Mouse (Mus musculus) embryonic facial prominence, embryonic 10.5 days (tissue): ENCODE measurements around the gene Wrap73. TPM values are rescaled to one million over a fixed set of nuclear protein-coding genes. Genes with fewer than 3 reads are reported as not detected.

Experiments used
- DNase-seq: peaks from one replicate; pipeline ENCODE4 v3.0.0-alpha.2; 2017; ENCODE audit warnings: low spot score
- H3K27ac ChIP-seq: fragments of 300-500 bp; sonication (generic); replicated peaks from 2 replicates; pipeline ENCODE4 v1.5.1; 2016; ENCODE audit warnings: mild to moderate bottlenecking
- H3K27me3 ChIP-seq: fragments of 300-500 bp; sonication (generic); replicated peaks from 2 replicates; pipeline ENCODE4 v1.6.1; 2016; ENCODE audit warnings: low read depth, mild to moderate bottlenecking; ENCODE audit not compliant: poor library complexity, severe bottlenecking
- H3K36me3 ChIP-seq: fragments of 300-500 bp; sonication (generic); replicated peaks from 2 replicates; pipeline ENCODE4 v1.6.1; 2016; ENCODE audit warnings: mild to moderate bottlenecking, moderate library complexity
- H3K4me1 ChIP-seq: fragments of 300-500 bp; sonication (generic); 2 replicates; pipeline ENCODE4 v1.6.1; 2016
- H3K4me3 ChIP-seq: fragments of 300-500 bp; sonication (generic); 2 replicates; pipeline ENCODE4 v1.5.1; 2016; ENCODE audit warnings: mild to moderate bottlenecking, moderate library complexity
- H3K9me3 ChIP-seq: fragments of 300-500 bp; sonication (generic); 2 replicates; pipeline ENCODE4 v1.6.1; 2016; ENCODE audit warnings: mild to moderate bottlenecking
- WGBS: fragments of 180-500 bp; shearing (Covaris S2); methylation state at CpG from one replicate; pipeline ENCODE4 v1.1.7; 2016; 5-methylcytosine and 5-hydroxymethylcytosine counted together
- polyA plus RNA-seq: library from polyadenylated mRNA; unstranded; fragments of >200 nt; fragmentation: Nextera tagmentation; extraction: Ambion mirVana; gene quantifications from 2 replicates; pipeline ENCODE4 v1.2.1, GENCODE M21; 2016

The Wrap73 gene
- polyA plus RNA-seq, 1 experiment from 2014 or later = 50.1 TPM

- DNase-seq = no peak
- 86% methylated on average over 9 of the region's 9 CpGs for WGBS
- Histone ChIP-seq H3K4me1 (peaks cover 6% of the 10 kb centered on the region; the same call in 1 of the 2 replicates), H3K9me3 (no peaks in the 10 kb centered on the region), H3K4me3 (no peak overlapping the region), H3K27ac (no peak overlapping the region), H3K36me3 (no peaks in the 10 kb centered on the region), H3K27me3 (peaks cover 23% of the 10 kb centered on the region)
These were observed 23.0 kb upstream of the Wrap73 start for GRCm38 (mm10) chr4:154119208-154119607.

GRCm38 (mm10) chr4:154121800-154122199, 20.4 kb upstream of the Wrap73 start:
- no peak overlapping the region for H3K4me3 ChIP-seq
- H3K27me3 ChIP-seq = peaks cover 21% of the 10 kb centered on the region

GRCm38 (mm10) chr4:154122374-154122773, 19.8 kb upstream of the Wrap73 start:
- Histone ChIP-seq H3K36me3 (no peaks in the 10 kb centered on the region), H3K9me3 (no peaks in the 10 kb centered on the region), H3K4me1 (peaks cover 6% of the 10 kb centered on the region; the same call in 1 of the 2 replicates), H3K4me3 (no peak overlapping the region), H3K27me3 (peaks cover 25% of the 10 kb centered on the region), H3K27ac (no peak overlapping the region)
- 82% methylated on average over 7 of the region's 7 CpGs for WGBS
- DNase-seq = no peak

More at GRCm38 (mm10) chr4:154121800-154122199, 20.4 kb upstream of the Wrap73 start:
- Histone ChIP-seq H3K27ac (no peak overlapping the region), H3K36me3 (no peaks in the 10 kb centered on the region), H3K4me1 (peaks cover 6% of the 10 kb centered on the region; the same call in 1 of the 2 replicates), H3K9me3 (no peaks in the 10 kb centered on the region)
- DNase-seq = no peak
- WGBS = 79% methylated on average over 11 of the region's 11 CpGs

DNA sequence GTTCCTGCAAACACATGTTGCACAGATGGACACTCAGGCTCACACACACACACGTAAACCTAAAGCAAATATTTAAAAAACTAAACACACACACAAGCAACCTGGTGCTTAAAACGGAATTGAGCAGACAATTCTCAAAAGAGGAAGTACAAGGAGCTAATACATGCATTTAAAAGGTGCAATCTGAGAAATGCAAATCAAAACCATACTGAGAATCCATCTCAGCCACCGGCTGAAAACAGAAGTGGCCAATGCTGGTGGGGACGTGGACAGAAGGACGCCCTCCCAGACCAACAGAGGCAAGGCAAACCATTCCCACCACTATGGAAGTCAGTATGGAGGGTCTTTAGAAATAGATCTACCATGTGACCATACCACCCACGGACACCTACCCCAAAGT, 18.6 kb upstream of the Wrap73 start:
- Histone ChIP-seq H3K4me3 (no peak overlapping the region), H3K27ac (no peak overlapping the region), H3K36me3 (no peaks in the 10 kb centered on the region), H3K27me3 (peaks cover 33% of the 10 kb centered on the region), H3K4me1 (peaks cover 4% of the 10 kb centered on the region; the same call in 1 of the 2 replicates), H3K9me3 (no peaks in the 10 kb centered on the region)
- WGBS = 81% methylated on average over 6 of the region's 6 CpGs
- DNase-seq = no peak

GRCm38 (mm10) chr4:154125202-154125601, 17.0 kb upstream of the Wrap73 start:
- no peaks in the 10 kb centered on the region for H3K36me3 ChIP-seq
- H3K27me3 ChIP-seq = peaks cover 42% of the 10 kb centered on the region
- WGBS = 76% methylated on average over 5 of the region's 5 CpGs
- no peak for DNase-seq
- H3K27ac ChIP-seq = no peak overlapping the region
- H3K9me3 ChIP-seq = no peaks in the 10 kb centered on the region
- no peaks in the 10 kb centered on the region for H3K4me1 ChIP-seq
- H3K4me3 ChIP-seq = no peak overlapping the region

DNA sequence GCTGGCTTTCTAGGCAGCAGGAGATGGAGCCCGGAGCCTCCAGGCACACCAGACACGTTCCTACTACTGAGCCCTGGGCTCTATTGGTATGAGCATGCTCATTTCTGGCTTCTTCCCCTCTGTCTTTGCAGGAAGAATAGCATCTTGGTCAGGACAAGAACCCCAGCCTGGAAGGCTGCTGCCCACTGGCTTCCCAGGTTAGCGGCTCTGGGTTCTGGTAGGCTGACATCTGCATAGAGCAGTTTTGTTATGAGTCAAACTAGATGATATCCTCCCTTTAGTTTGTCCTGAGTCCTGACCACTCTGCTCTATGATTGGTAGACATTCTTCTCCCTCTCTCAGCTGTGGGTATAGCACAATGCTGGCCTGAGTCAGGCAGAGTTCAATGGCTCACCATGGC, 14.9 kb upstream of the Wrap73 start:
- Histone ChIP-seq H3K4me3 (no peak overlapping the region), H3K9me3 (no peaks in the 10 kb centered on the region), H3K4me1 (no peaks in the 10 kb centered on the region), H3K36me3 (no peaks in the 10 kb centered on the region), H3K27ac (no peak overlapping the region), H3K27me3 (peaks cover 48% of the 10 kb centered on the region)
- WGBS = 65% methylated on average over 3 of the region's 3 CpGs
- DNase-seq = no peak

GRCm38 (mm10) chr4:154129950-154130349, 12.2 kb upstream of the Wrap73 start:
- Histone ChIP-seq H3K9me3 (no peaks in the 10 kb centered on the region), H3K4me3 (no peak overlapping the region), H3K27me3 (peaks cover 50% of the 10 kb centered on the region), H3K27ac (no peak overlapping the region), H3K4me1 (no peaks in the 10 kb centered on the region), H3K36me3 (no peaks in the 10 kb centered on the region)
- no peak for DNase-seq

DNA sequence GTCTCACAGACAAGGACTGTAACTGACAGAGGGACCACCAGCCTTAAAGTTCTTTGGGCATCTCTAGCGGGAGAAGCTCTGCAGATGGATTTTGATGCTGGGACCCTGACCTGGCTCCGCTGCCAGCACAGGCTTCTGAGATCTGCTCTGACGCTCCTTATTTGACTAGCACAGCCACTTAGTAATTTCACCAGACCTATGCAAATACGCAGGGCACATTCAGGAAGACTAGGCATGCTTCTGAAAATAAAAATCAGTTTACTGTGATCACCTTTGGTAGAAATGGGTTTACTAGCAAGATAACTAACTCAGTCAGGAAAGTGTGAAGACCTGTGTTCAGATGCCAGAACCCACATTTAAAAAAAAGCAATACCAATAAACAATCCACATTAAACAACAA, 10.3 kb upstream of the Wrap73 start:
- Histone ChIP-seq H3K36me3 (no peaks in the 10 kb centered on the region), H3K27ac (no peak overlapping the region), H3K9me3 (no peaks in the 10 kb centered on the region), H3K27me3 (peaks cover 70% of the 10 kb centered on the region), H3K4me3 (no peak overlapping the region), H3K4me1 (no peaks in the 10 kb centered on the region)
- no peak for DNase-seq
- WGBS = 80% methylated on average over 4 of the region's 4 CpGs

- H3K27ac ChIP-seq = no peak overlapping the region
- DNase-seq = no peak
- no peak overlapping the region for H3K4me3 ChIP-seq
- H3K9me3 ChIP-seq = no peaks in the 10 kb centered on the region
- peaks cover 82% of the 10 kb centered on the region for H3K27me3 ChIP-seq
- H3K36me3 ChIP-seq = no peaks in the 10 kb centered on the region
- WGBS = 62% methylated on average over 4 of the region's 4 CpGs
- peaks cover 6% of the 10 kb centered on the region for H3K4me1 ChIP-seq
These were observed 7.4 kb upstream of the Wrap73 start for GRCm38 (mm10) chr4:154134803-154135202.

- Histone ChIP-seq H3K4me1 (peaks cover 23% of the 10 kb centered on the region), H3K9me3 (no peaks in the 10 kb centered on the region), H3K36me3 (no peaks in the 10 kb centered on the region), H3K27ac (no peak overlapping the region), H3K27me3 (peaks cover 91% of the 10 kb centered on the region), H3K4me3 (no peak overlapping the region)
- DNase-seq = no peak
- WGBS = 64% methylated on average over 5 of the region's 5 CpGs
These were observed 5.0 kb upstream of the Wrap73 start for GRCm38 (mm10) chr4:154137139-154137538.

DNA sequence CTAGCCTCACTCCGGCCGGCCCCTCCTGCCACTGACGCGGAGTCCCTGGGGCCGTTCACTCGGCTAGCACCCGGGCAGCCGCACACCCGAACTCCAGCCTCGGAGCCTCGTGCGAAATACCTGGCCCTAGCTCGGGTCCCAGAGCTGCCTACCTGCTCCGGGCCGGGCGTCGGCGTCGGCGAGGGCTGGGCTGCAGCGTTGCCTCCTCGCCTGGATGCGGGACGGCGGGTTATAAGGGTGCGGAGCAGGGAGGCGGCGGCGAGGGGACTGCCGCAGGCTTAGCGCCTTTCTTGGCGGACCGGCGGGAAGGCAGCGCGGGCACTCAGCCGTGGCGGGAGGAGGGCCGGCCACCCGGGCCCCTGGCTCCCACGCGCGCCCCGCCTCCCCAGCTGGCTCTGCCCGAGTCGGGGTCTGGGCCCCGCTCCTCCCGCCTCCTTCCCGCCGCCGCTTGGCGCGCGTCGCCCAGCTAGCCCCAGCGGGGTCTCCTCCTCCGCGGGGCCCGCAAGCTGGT, 2.4 kb upstream of the Wrap73 start:
- H3K4me1 ChIP-seq = peaks cover 36% of the 10 kb centered on the region
- H3K27me3 ChIP-seq = peaks cover 85% of the 10 kb centered on the region
- H3K27ac ChIP-seq = peak overlapping the region; percentile 59; the same call in 1 of the 2 replicates
- peak; percentile 61 for DNase-seq
- H3K4me3 ChIP-seq = peak overlapping the region; percentile 84
- no peaks in the 10 kb centered on the region for H3K36me3 ChIP-seq
- WGBS = under 1% methylated on average over 59 of the region's 59 CpGs
- no peaks in the 10 kb centered on the region for H3K9me3 ChIP-seq

DNA sequence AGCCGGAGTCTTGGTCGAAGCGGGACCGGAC, 2.2 kb upstream of the Wrap73 start, which contains the start of gene Trp73:
Trp73 (minus strand) TSS at position 27 of the 31 bp plus-strand sequence.
- Histone ChIP-seq H3K9me3 (no peaks in the 10 kb centered on the region), H3K27me3 (peaks cover 82% of the 10 kb centered on the region), H3K27ac (peak within 1 kb of the TSS; percentile 59; the same call in 1 of the 2 replicates), H3K36me3 (no peaks in the 10 kb centered on the region), H3K4me3 (peak within 1 kb of the TSS; percentile 84), H3K4me1 (peaks cover 36% of the 10 kb centered on the region)
- 0% methylated on average over 4 of the region's 4 CpGs for WGBS
- no peak for DNase-seq

DNA sequence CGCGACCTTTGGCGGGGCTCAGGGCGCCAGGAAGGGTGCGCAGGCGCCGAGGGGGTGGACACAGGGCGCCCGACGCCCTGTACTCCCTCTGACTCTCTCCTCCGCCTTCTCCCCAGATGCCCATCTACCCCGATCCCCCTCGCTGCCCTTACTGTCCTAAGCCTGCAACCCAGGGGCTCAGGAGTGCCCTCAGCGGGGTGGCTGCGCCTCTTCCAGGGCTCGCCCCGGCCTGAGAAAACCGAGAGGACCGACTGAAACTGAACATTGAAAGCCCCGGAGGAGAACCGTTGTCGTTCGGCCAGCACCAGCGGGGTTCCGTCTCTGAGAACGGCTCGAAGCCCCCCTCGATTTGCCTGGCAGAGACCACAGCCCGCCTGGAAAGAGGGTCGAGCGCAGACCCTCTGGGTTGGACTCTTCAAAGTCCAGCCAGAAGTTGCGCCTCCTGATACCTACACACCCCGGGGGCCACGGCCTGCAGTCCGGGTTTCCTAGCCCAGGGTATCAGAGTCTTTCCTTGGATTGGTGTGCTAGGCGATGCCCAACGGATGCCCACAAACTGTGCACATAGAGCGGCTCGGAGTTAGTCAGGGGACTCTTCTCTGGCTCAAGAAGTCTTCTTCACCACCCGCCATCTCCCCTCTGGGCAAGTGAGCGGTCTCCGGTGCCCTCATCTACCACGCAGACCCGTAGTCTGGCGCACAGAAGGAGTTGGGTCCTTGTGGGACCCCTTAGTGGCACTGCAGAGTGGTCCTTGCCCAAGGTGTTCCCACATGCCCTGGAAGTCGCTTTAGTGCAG, 1.8 kb upstream of the Wrap73 start:
- H3K27me3 ChIP-seq = peaks cover 78% of the 10 kb centered on the region
- peak overlapping the region; percentile 84 for H3K4me3 ChIP-seq
- peaks cover 36% of the 10 kb centered on the region for H3K4me1 ChIP-seq
- peak overlapping the region; percentile 59; the same call in 1 of the 2 replicates for H3K27ac ChIP-seq
- 1% methylated on average over 46 of the region's 46 CpGs for WGBS
- DNase-seq = peak; percentile 64
- no peaks in the 10 kb centered on the region; the same call in 1 of the 2 replicates for H3K36me3 ChIP-seq
- H3K9me3 ChIP-seq = no peaks in the 10 kb centered on the region
